Mouse (Mus musculus): Measurements from ENCODE around the gene Olfr1324.

DNA sequence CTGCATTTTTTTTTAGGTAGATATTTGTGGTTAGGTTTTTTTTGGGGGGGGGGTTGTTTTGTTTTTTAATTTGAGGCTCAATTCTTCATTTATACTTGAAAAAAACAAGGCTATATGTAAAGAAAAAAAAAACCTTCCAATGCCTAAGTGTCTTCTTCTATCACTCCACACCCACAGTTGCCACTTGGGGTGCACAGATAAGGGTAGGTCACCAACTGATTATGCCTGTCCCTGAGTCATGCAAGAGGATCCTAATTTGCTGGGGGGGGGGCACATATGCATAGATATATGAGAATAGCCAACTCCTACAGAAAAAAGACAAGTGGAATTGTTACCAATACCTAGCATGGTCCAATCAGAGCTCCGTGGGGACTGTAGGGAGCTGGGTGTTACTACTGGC lies 53.3 kb downstream of the Olfr1324 start:
- no peak for TF ChIP-seq HCFC1 (IDR thresholded peaks at IDR 0.05; ENCODE audit: low read depth, low read length)
- no peak for TF ChIP-seq GABPA (IDR thresholded peaks at IDR 0.05; ENCODE audit: insufficient replicate concordance, low read depth, low read length)
- TF ChIP-seq ELF1 (IDR thresholded peaks at IDR 0.05; ENCODE audit: low read depth, low read length), result no peak
- no peak for TF ChIP-seq ZKSCAN1 (IDR thresholded peaks at IDR 0.05; ENCODE audit: borderline replicate concordance, low read depth, low read length)
- no peak for TF ChIP-seq RAD21 (IDR thresholded peaks at IDR 0.05; ENCODE audit: low read depth, low read length)
- no peak for TF ChIP-seq POLR2A (IDR thresholded peaks at IDR 0.05; ENCODE audit: low read depth, low read length)
